Mouse (Mus musculus) MEL (cell line): ENCODE measurements at regions not wholly inside any gene's neighbourhood (a gene's known extent, or its start where the extent isn't known, plus 50 kb on each side); places are given as distances from the start of the nearest gene placed in this dataset.

Experiments
- DNase-seq: peaks from one replicate; pipeline ENCODE4 v3.0.0; 2011; ENCODE audit warnings: low read depth, low spot score
- H3K27ac ChIP-seq: 2 replicates; pipeline ENCODE4 v1.5.1; 2012; ENCODE audit warnings: low read depth, mild to moderate bottlenecking, control low read depth, low read length, moderate library complexity; ENCODE audit not compliant: control insufficient read depth
- H3K27me3 ChIP-seq, 2 experiments: fragments of 150-350 bp in 1 of 2; sonication (generic) in 1 of 2; 2 replicates each; pipeline ENCODE4 v1.6.1; 2012; ENCODE audit warnings: low read length in 2 of 2, mild to moderate bottlenecking in 2 of 2, improper control_type of control experiment in 1 of 2, moderate library complexity in 1 of 2; ENCODE audit not compliant: insufficient read depth in 2 of 2, control insufficient read depth in 1 of 2
- H3K36me3 ChIP-seq, 2 experiments: 2 replicates each; pipeline ENCODE4 v1.6.1; 2012 to 2014; ENCODE audit warnings: low read length in 2 of 2, improper control_type of control experiment in 1 of 2, inconsistent platforms in 1 of 2, mild to moderate bottlenecking in 1 of 2; ENCODE audit not compliant: insufficient read depth in 2 of 2, control insufficient read depth in 1 of 2
- H3K4me1 ChIP-seq, 2 experiments: fragments of 150-350 bp in 1 of 2; sonication (generic) in 1 of 2; 2 replicates each; pipeline ENCODE4 v1.6.1; 2012; ENCODE audit warnings: low read length in 2 of 2, improper control_type of control experiment in 1 of 2, mild to moderate bottlenecking in 1 of 2; ENCODE audit not compliant: insufficient read depth in 2 of 2, control insufficient read depth in 1 of 2
- H3K4me3 ChIP-seq, 2 experiments: fragments of 150-350 bp in 1 of 2; sonication (generic) in 1 of 2; 2 replicates each; pipeline ENCODE4 v1.5.1; 2012; ENCODE audit warnings: low read depth in 2 of 2, low read length in 2 of 2, mild to moderate bottlenecking in 2 of 2, moderate library complexity in 2 of 2, control low read depth in 1 of 2, improper control_type of control experiment in 1 of 2; ENCODE audit not compliant: control insufficient read depth in 1 of 2, insufficient read depth in 1 of 2
- H3K79me2 ChIP-seq: 2 replicates; pipeline ENCODE4 v1.6.1; 2012; ENCODE audit warnings: mild to moderate bottlenecking, low read length, moderate library complexity; ENCODE audit not compliant: control insufficient read depth, poor library complexity, insufficient read depth
- H3K9ac ChIP-seq: 2 replicates; pipeline ENCODE4 v1.6.1; 2012; ENCODE audit warnings: low read depth, mild to moderate bottlenecking, control low read depth, low read length, moderate library complexity; ENCODE audit not compliant: control insufficient read depth, poor library complexity, severe bottlenecking
- H3K9me3 ChIP-seq: fragments of 150-350 bp; sonication (generic); replicated peaks from 2 replicates; pipeline ENCODE4 v1.6.1; 2012; ENCODE audit warnings: mild to moderate bottlenecking, low read length, improper control_type of control experiment, moderate library complexity; ENCODE audit not compliant: insufficient read depth
- BHLHE40 ChIP-seq: IDR thresholded peaks from 2 replicates; pipeline ENCODE4 v1.6.1; 2012; ENCODE audit warnings: low read depth, mild to moderate bottlenecking, inconsistent platforms, low read length, improper control_type of control experiment, borderline replicate concordance
- CHD2 ChIP-seq: IDR thresholded peaks from 2 replicates; pipeline ENCODE4 v1.6.1; 2011; ENCODE audit warnings: low read length, improper control_type of control experiment
- CTCF ChIP-seq, 3 experiments: IDR thresholded peaks in 2 of 3; conservative IDR thresholded peaks in 1 of 3; 2 replicates each; pipeline ENCODE4 v1.5.1; 2011 to 2012; ENCODE audit warnings: low read length in 3 of 3, low read depth in 2 of 3, mild to moderate bottlenecking in 2 of 3, improper control_type of control experiment in 1 of 3, inconsistent platforms in 1 of 3, mixed read lengths in 1 of 3, moderate library complexity in 1 of 3; ENCODE audit not compliant: control insufficient read depth in 1 of 3, insufficient read depth in 1 of 3, poor library complexity in 1 of 3, severe bottlenecking in 1 of 3
- E2F4 ChIP-seq: IDR thresholded peaks from 2 replicates; pipeline ENCODE4 v1.6.1; 2011; ENCODE audit warnings: low read depth, low read length, improper control_type of control experiment, borderline replicate concordance
- ELF1 ChIP-seq: IDR thresholded peaks from 2 replicates; pipeline ENCODE4 v1.6.1; 2014; ENCODE audit warnings: low read depth, mild to moderate bottlenecking, inconsistent platforms, low read length, improper control_type of control experiment, moderate library complexity
- EP300 ChIP-seq, 2 experiments: IDR thresholded peaks; 2 replicates each; pipeline ENCODE4 v1.6.1; 2011; ENCODE audit warnings: improper control_type of control experiment in 2 of 2, low read length in 2 of 2, low read depth in 1 of 2, mild to moderate bottlenecking in 1 of 2
- ETS1 ChIP-seq: IDR thresholded peaks from 2 replicates; pipeline ENCODE4 v1.6.1; 2012; ENCODE audit warnings: low read depth, mild to moderate bottlenecking, inconsistent platforms, low read length, improper control_type of control experiment, moderate library complexity
- GATA1 ChIP-seq: IDR thresholded peaks from 2 replicates; pipeline ENCODE4 v1.6.1; 2011; ENCODE audit warnings: low read depth, low read length, improper control_type of control experiment
- HCFC1 ChIP-seq: IDR thresholded peaks from 2 replicates; pipeline ENCODE4 v1.6.1; 2012; ENCODE audit warnings: low read depth, mild to moderate bottlenecking, inconsistent platforms, low read length, improper control_type of control experiment, moderate library complexity
- JUND ChIP-seq: IDR thresholded peaks from 2 replicates; pipeline ENCODE4 v1.6.1; 2011; ENCODE audit warnings: low read depth, mild to moderate bottlenecking, improper control_type of control experiment, low read length
- KAT2A ChIP-seq: conservative IDR thresholded peaks from 2 replicates; pipeline ENCODE4 v1.6.1; 2012; ENCODE audit warnings: low read depth, low read length, improper control_type of control experiment, inconsistent platforms
- MXI1 ChIP-seq: IDR thresholded peaks from 2 replicates; pipeline ENCODE4 v1.6.1; 2011; ENCODE audit warnings: mild to moderate bottlenecking, low read depth, low read length, improper control_type of control experiment
- MYB ChIP-seq: IDR thresholded peaks from 2 replicates; pipeline ENCODE4 v1.6.1; 2011; ENCODE audit warnings: mild to moderate bottlenecking, low read depth, low read length, improper control_type of control experiment
- MYC ChIP-seq: IDR thresholded peaks from 2 replicates; pipeline ENCODE4 v1.6.1; 2011; ENCODE audit warnings: low read depth, mild to moderate bottlenecking, low read length, improper control_type of control experiment, moderate library complexity
- NRF1 ChIP-seq: IDR thresholded peaks from 2 replicates; pipeline ENCODE4 v1.6.1; 2014; ENCODE audit warnings: low read depth, mild to moderate bottlenecking, inconsistent platforms, low read length, improper control_type of control experiment, moderate library complexity; ENCODE audit not compliant: poor library complexity, insufficient read depth, severe bottlenecking
- POLR2AphosphoS5 ChIP-seq: IDR thresholded peaks from 2 replicates; pipeline ENCODE4 v1.6.1; 2012; ENCODE audit warnings: low read depth, borderline replicate concordance, mild to moderate bottlenecking, inconsistent platforms, low read length, moderate library complexity, mixed read lengths
- RCOR1 ChIP-seq: IDR thresholded peaks from 2 replicates; pipeline ENCODE4 v1.6.1; 2012; ENCODE audit warnings: low read depth, mild to moderate bottlenecking, inconsistent platforms, low read length, improper control_type of control experiment
- SIN3A ChIP-seq: IDR thresholded peaks from 2 replicates; pipeline ENCODE4 v1.6.1; 2012; ENCODE audit warnings: low read length, improper control_type of control experiment, inconsistent platforms
- TAL1 ChIP-seq: IDR thresholded peaks from 2 replicates; pipeline ENCODE4 v1.6.1; 2012; ENCODE audit warnings: mild to moderate bottlenecking, inconsistent platforms, low read length, moderate library complexity, mixed read lengths
- TCF12 ChIP-seq: IDR thresholded peaks from 2 replicates; pipeline ENCODE4 v1.6.1; 2014; ENCODE audit warnings: low read depth, mild to moderate bottlenecking, inconsistent platforms, low read length, improper control_type of control experiment, moderate library complexity
- USF1 ChIP-seq: IDR thresholded peaks from 2 replicates; pipeline ENCODE4 v1.6.1; 2014; ENCODE audit warnings: low read depth, mild to moderate bottlenecking, inconsistent platforms, low read length, improper control_type of control experiment, moderate library complexity
- ZNF384 ChIP-seq: IDR thresholded peaks from 2 replicates; pipeline ENCODE4 v1.6.1; 2012; ENCODE audit warnings: low read depth, mild to moderate bottlenecking, inconsistent platforms, low read length, improper control_type of control experiment

DNA sequence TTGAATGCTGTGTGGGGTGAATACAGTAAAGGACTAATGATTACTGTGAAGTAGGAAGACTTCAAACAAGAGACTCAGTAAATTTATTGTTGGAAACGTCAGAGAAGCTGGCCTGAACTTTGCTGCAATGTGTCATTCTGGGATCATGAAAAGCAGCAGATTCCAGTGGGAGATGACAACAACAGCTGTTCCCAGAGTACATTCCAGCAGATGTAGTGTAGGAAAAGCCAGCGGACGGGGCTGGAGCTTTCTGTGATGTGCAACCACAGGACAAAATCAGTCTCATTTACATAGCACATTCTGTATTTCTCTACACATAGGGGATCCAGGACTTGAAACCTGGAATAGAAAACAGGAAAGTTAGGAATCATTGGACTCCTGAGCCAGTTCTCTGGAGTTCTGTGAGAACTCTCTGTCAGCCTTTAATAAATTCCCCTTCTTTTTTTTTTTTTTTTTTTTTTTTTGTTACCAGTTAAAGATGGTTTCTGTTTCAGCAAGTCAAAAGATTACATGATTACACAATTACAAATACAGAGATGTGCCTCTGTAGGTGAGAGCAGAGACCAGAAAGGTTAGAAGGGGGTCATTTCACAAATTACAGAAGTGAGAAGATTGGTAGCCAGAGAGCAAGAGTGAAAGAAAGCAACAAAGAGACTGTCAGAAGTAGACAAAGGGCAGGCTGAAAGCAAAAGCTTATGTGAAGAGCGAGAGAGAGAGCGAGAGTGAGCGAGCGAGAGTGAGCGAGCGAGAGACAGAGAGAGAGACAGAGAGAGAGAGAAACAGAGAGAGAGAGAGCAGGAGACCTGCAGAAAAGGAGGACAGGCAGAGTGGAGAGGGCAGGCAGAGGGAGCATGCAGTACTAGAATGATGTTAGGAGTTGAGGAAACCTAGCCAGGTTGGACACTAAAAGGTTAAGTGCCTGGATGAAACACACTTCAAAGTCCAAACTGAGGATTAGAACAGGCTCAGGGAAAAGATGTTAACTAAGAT, 118.0 kb upstream of the Il6 start:
- Histone ChIP-seq H3K9ac (no peak overlapping the region), H3K79me2 (no peaks in the 10 kb centered on the region), H3K36me3 (peaks cover 0 to 16% of the 10 kb centered on the region in 2 experiments; a peak in 2 of 4 replicates), H3K27ac (no peak overlapping the region), H3K9me3 (no peaks in the 10 kb centered on the region), H3K4me1 (peaks cover 0 to 14% of the 10 kb centered on the region in 2 experiments; a peak in 3 of 4 replicates), H3K27me3 (no peaks in the 10 kb centered on the region; a peak in 1 of 4 replicates), H3K4me3 (no peak overlapping the region)
- DNase-seq = no peak
- TF ChIP-seq JUND = no peak
- TF ChIP-seq TCF12 = no peak
- 0 out of 2 replicates have a peak, but pooled peaks have one; percentile 32 for TF ChIP-seq ZNF384
- no peak for TF ChIP-seq POLR2AphosphoS5
- TF ChIP-seq, all 39 proteins: peak for 1

DNA sequence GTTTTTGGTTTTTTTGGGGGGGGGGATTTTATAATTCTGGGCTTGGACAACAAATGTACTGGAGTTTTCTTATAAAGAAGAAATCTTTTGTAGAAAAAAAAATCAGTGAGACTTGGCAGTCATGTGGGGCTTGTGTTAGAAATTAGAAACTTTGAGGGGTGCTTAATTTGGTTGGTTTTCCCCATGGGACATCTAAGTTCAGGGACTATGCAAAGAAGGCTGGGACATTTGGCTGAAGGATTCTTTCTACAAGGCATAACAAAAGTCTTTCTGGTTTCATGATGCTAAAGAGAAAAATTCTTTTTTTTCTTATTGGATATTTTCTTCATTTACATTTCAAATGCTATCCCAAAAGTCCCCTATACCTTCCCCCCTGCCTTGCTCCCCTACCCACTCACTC, 115.3 kb upstream of the Il6 start:
- no peak overlapping the region for H3K9ac ChIP-seq
- H3K36me3 ChIP-seq = peaks cover 0 to 30% of the 10 kb centered on the region in 2 experiments; a peak in 2 of 4 replicates
- no peaks in the 10 kb centered on the region for H3K9me3 ChIP-seq
- H3K27ac ChIP-seq = no peak overlapping the region
- peaks cover 7 to 19% of the 10 kb centered on the region in 2 experiments for H3K4me1 ChIP-seq
- H3K27me3 ChIP-seq = no peaks in the 10 kb centered on the region; a peak in 1 of 4 replicates
- no peak overlapping the region for H3K4me3 ChIP-seq
- no peaks in the 10 kb centered on the region for H3K79me2 ChIP-seq
- no peak for TF ChIP-seq POLR2AphosphoS5
- TF ChIP-seq CTCF (IDR thresholded peaks at IDR 0.05 in 2 of 3, conservative IDR thresholded peaks at IDR 0.05 in 1 of 3; ENCODE audit: control insufficient read depth in 1 of 3, insufficient read depth in 1 of 3, low read depth in 2 of 3, low read length in 3 of 3, poor library complexity in 1 of 3, severe bottlenecking in 1 of 3) = no peak
- TF ChIP-seq MXI1 = no peak
- no peak for TF ChIP-seq BHLHE40
- no peak for TF ChIP-seq KAT2A
- TF ChIP-seq MYB = no peak
- TF ChIP-seq GATA1 = no peak
- DNase-seq = no peak

DNA sequence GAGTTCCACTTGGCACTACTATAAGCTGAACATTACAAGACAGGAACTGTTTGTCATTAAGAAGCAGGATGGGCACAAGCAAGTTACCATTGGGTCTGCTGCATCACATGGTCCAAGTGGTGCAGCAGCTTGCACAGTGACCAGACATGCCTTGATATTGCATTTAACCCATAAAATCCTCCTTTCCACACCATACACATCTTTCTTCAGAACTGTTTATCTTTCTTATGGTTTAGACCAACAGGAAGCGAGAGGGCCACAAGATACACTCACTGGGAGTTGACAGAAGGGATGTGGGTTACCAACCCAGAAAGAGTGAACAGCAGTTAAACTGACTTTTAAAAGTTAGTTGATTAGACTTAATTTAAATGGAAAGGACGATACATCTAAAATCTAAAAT, 111.2 kb upstream of the Il6 start:
- Histone ChIP-seq H3K4me3 (no peak overlapping the region), H3K27me3 (no peaks in the 10 kb centered on the region; a peak in 1 of 4 replicates), H3K27ac (peak overlapping the region; percentile 40; the same call in 1 of the 2 replicates), H3K4me1 (peaks cover 7 to 10% of the 10 kb centered on the region in 2 experiments), H3K36me3 (peaks cover 0 to 14% of the 10 kb centered on the region in 2 experiments; a peak in 2 of 4 replicates), H3K9me3 (no peaks in the 10 kb centered on the region), H3K79me2 (no peaks in the 10 kb centered on the region), H3K9ac (no peak overlapping the region)
- peak; percentile 44 for DNase-seq
- TF ChIP-seq SIN3A (no peak), MXI1 (peak; percentile 38; the same call in 1 of the 2 replicates), BHLHE40 (no peak), ETS1 (0 out of 2 replicates have a peak, but pooled peaks have one; percentile 31), HCFC1 (no peak), MYC (0 out of 2 replicates have a peak, but pooled peaks have one; percentile 49), ELF1 (no peak), RCOR1 (0 out of 2 replicates have a peak, but pooled peaks have one; percentile 37), TCF12 (peak; percentile 43), KAT2A (no peak), GATA1 (no peak), CHD2 (no peak), MYB (peak; percentile 85), EP300 (IDR thresholded peaks at IDR 0.05; ENCODE audit: low read depth in 1 of 2, low read length in 2 of 2) (peak; percentile 58 to 82), JUND (no peak), E2F4 (0 out of 2 replicates have a peak, but pooled peaks have one; percentile 33), USF1 (peak; percentile 74), NRF1 (no peak), TAL1 (no peak)
